Mouse (Mus musculus) kidney, embryonic 15.5 days (tissue): Measurements from ENCODE around the gene Frrs1l. TPM values are rescaled to one million over a fixed set of nuclear protein-coding genes. Genes with fewer than 3 reads are reported as not detected.

Experiments used
- polyA plus RNA-seq: library from polyadenylated mRNA; unstranded; fragments of >200 nt; fragmentation: Nextera tagmentation; extraction: Ambion mirVana; gene quantifications from 2 replicates; pipeline ENCODE4 v1.2.1, GENCODE M21; 2015

Frrs1l gene
- polyA plus RNA-seq, 1 experiment from 2014 or later = 0.39 TPM

Other genes starting within 250 kb of the Frrs1l start
- gene Actl7b, start 248.9 kb downstream of the Frrs1l start, polyA plus RNA-seq = not detected in 2 replicates
- gene Actl7a, start 247.0 kb downstream of the Frrs1l start, polyA plus RNA-seq = 0.10 TPM in 1 of 2 replicates, not detected in the other
- gene Elp1, start 188.1 kb downstream of the Frrs1l start, polyA plus RNA-seq = 44.1 and 44.8 TPM in 2 replicates
- gene Fam206a, start 188.0 kb downstream of the Frrs1l start, polyA plus RNA-seq = 19.8 and 20.4 TPM in 2 replicates
- 39.5 and 41.9 TPM in 2 replicates for gene Ctnnal1, start 125.2 kb downstream of the Frrs1l start, polyA plus RNA-seq
- 10.5 and 11.8 TPM in 2 replicates for gene Tmem245, start 43.0 kb downstream of the Frrs1l start, polyA plus RNA-seq
- gene Epb41l4b, start 153.0 kb upstream of the Frrs1l start, polyA plus RNA-seq = 2.2 and 2.9 TPM in 2 replicates